Mouse (Mus musculus): ENCODE results near the gene Dcun1d4.

Gene Dcun1d4

DNA sequence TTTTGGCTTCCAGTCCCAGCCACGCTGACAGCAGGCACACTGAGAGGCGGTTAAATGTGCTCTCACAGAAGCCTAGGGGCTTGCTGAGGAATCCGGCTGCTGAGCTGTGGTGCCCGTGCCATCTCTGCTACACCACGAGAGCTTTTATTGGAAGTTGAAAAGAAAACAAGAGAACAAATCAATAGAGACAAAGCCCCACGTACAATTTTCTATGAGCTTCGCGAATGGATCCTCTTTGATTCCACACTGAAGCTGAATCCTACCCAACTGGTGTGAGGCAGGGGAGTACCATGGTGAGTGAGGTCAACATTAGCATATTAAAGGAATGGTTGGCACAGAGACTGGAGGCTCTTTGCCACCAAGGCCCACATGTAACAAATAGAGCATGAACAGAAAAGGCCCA lies 120.6 kb downstream of the Dcun1d4 start:
- DNase-seq, result peak; percentile 11

DNA sequence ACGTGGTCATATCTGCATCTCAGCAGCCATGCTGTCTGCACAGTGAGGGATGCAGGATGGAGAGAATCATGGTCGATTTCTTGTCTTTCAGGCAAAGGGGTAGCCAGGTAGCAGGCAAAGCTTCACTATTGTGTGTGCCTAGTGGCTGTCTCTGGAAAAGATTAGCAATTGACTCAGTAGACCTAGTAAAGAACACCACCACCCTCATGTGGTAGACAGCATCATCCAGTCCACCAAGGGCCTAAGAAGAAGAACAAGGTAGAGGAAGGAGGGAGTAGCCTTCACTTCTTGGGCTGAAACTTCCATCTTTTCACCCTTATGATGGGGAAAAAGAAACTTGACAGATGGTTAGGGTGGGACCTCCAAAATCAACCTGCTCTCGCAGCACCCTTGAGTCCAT lies 122.1 kb downstream of the Dcun1d4 start:
- no peak for DNase-seq

DNA sequence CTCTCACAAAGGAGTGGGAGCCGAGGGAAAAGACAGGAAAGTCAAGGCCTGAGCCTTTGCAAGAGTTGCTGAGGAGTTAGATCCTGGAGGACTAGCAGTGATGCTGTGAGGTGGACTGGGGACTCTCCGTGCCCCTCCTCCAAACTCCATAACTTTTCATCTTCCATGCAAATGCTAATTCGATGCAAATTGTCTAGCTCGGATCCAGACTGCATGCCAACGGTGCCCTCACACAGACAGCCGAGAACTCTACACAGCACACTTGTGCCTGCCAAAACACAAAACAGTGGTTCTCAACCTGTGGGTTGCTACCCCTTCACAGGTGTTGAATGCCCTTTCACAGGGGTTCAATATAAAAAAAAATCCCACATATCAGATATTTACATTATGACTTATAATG lies 123.7 kb downstream of the Dcun1d4 start:
- no peak for DNase-seq

DNA sequence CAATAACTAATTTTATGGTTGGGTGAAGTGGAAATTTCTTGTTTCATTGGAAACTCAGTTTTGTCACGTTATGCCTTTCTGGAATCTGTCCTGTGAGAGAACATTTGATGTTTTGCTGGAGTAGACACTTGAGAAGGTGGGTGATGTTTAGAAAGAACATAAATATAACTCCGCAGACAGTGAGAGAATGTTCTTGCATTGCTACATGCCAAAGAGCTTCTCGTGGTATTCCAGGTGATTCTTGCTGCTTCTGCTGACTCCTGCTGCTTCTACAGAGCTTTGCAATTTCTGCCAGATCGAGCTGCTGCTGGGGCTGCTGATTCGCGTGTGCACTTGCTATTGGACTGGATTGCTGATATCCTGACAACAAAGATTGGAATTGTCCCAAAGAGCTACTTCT lies 124.2 kb downstream of the Dcun1d4 start:
- DNase-seq, result no peak

Measured in right cerebral cortex, postnatal 25 days (tissue).